Mouse (Mus musculus) limb, embryonic 10.5 days (tissue): ENCODE data around the gene Shisa4. TPM values are rescaled to one million over a fixed set of nuclear protein-coding genes. Genes with fewer than 3 reads are reported as not detected.

ENCODE experiments used
- DNase-seq: peaks from one replicate; pipeline ENCODE4 v3.0.0-alpha.2; 2017; ENCODE audit warnings: low spot score
- H3K27ac ChIP-seq: fragments of 300-500 bp; sonication (generic); 2 replicates; pipeline ENCODE4 v1.5.1; 2016; ENCODE audit warnings: mild to moderate bottlenecking
- H3K27me3 ChIP-seq: fragments of 300-500 bp; sonication (generic); 2 replicates; pipeline ENCODE4 v1.6.1; 2016; ENCODE audit warnings: low read depth, mild to moderate bottlenecking; ENCODE audit not compliant: poor library complexity, severe bottlenecking
- H3K36me3 ChIP-seq: fragments of 300-500 bp; sonication (generic); 2 replicates; pipeline ENCODE4 v1.6.1; 2016; ENCODE audit warnings: mild to moderate bottlenecking, moderate library complexity
- H3K4me1 ChIP-seq: fragments of 300-500 bp; sonication (generic); 2 replicates; pipeline ENCODE4 v1.6.1; 2016
- H3K4me3 ChIP-seq: fragments of 300-500 bp; sonication (generic); 2 replicates; pipeline ENCODE4 v1.5.1; 2016; ENCODE audit warnings: mild to moderate bottlenecking, moderate library complexity
- H3K9me3 ChIP-seq: fragments of 300-500 bp; sonication (generic); replicated peaks from 2 replicates; pipeline ENCODE4 v1.6.1; 2016; ENCODE audit warnings: mild to moderate bottlenecking
- WGBS: fragments of 180-500 bp; shearing (Covaris S2); methylation state at CpG from one replicate; pipeline ENCODE4 v1.1.7; 2016; 5-methylcytosine and 5-hydroxymethylcytosine counted together
- polyA plus RNA-seq: library from polyadenylated mRNA; unstranded; fragments of >200 nt; fragmentation: Nextera tagmentation; extraction: Ambion mirVana; gene quantifications from 2 replicates; pipeline ENCODE4 v1.2.1, GENCODE M21; 2016

Shisa4 gene
- polyA plus RNA-seq, 1 experiment from 2014 or later: 57.5 TPM

DNA sequence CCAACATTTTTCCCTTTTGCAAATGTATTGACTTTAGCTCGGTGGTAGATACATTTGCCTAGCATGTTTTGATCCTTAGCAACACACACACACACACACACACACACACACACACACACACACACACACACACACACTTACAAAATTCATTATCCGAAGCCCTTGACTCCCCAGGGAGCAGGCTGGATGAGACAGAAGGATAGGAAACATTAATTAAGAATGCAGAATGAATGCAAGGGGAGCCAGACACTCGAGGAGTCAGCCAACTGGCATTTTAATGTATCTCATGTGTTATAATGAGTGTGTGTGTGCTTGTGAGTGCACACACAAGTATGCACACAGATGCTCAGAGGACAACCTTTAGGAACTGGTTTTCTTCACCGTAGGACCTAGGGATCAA lies 13.5 kb downstream of the Shisa4 start:
- no peak for DNase-seq
- H3K4me1 ChIP-seq: peaks cover 7% of the 10 kb centered on the region
- no peak overlapping the region for H3K4me3 ChIP-seq
- no peaks in the 10 kb centered on the region for H3K36me3 ChIP-seq
- H3K9me3 ChIP-seq: no peaks in the 10 kb centered on the region
- WGBS: 86% methylated on average over 4 of the region's 4 CpGs
- no peak overlapping the region for H3K27ac ChIP-seq
- H3K27me3 ChIP-seq: no peaks in the 10 kb centered on the region

DNA sequence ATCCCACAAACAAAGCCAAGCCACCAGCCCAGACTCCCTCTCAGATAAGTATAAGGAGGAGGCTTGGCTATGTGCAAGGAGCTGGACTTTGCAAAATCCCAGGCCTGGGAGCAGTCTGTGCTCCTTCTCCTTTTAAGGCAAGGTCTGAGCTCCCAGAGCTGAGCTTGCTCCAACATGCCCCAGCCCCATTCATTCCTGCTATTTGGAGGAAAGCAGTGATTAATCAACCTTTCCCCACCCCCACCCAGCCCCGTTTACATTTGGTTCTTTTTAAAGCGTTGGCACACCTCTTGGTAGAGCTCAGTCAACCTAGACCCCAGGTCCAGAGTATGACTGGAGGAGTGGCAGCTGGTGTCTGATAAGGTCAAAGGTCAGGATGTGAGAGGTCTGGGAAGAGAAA lies 16.0 kb downstream of the Shisa4 start:
- no peaks in the 10 kb centered on the region for H3K36me3 ChIP-seq
- H3K4me1 ChIP-seq: peaks cover 7% of the 10 kb centered on the region
- H3K27ac ChIP-seq: peak overlapping the region; percentile 37
- no peaks in the 10 kb centered on the region for H3K27me3 ChIP-seq
- DNase-seq: peak; percentile 39
- H3K4me3 ChIP-seq: no peak overlapping the region
- 32% methylated on average over 2 of the region's 2 CpGs for WGBS
- H3K9me3 ChIP-seq: no peaks in the 10 kb centered on the region

DNA sequence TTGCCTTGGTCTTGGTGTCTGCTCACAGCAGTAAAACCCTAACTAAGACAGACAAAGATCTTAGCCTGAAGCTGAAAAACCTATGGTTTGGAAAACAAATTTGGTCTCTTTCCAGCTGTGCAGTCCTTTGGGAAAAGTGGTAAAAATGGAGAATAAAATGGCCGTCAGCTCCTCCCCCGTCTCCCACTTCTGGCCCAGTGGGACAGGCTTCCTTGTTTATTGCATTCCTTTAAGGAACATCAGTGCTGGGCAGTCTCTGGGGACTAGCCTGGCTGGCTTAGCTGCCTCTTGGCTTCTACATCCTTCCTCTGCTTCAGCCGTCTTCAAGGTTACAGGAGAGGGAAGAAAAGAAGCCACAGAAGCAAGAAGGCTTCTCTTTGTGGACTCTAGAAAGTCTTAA lies 23.1 kb downstream of the Shisa4 start:
- 78% methylated on average over 3 of the region's 3 CpGs for WGBS
- peaks cover 16% of the 10 kb centered on the region for H3K4me1 ChIP-seq
- no peaks in the 10 kb centered on the region for H3K9me3 ChIP-seq
- no peaks in the 10 kb centered on the region for H3K36me3 ChIP-seq
- H3K27ac ChIP-seq: no peak overlapping the region
- H3K4me3 ChIP-seq: no peak overlapping the region
- H3K27me3 ChIP-seq: no peaks in the 10 kb centered on the region
- DNase-seq: no peak

DNA sequence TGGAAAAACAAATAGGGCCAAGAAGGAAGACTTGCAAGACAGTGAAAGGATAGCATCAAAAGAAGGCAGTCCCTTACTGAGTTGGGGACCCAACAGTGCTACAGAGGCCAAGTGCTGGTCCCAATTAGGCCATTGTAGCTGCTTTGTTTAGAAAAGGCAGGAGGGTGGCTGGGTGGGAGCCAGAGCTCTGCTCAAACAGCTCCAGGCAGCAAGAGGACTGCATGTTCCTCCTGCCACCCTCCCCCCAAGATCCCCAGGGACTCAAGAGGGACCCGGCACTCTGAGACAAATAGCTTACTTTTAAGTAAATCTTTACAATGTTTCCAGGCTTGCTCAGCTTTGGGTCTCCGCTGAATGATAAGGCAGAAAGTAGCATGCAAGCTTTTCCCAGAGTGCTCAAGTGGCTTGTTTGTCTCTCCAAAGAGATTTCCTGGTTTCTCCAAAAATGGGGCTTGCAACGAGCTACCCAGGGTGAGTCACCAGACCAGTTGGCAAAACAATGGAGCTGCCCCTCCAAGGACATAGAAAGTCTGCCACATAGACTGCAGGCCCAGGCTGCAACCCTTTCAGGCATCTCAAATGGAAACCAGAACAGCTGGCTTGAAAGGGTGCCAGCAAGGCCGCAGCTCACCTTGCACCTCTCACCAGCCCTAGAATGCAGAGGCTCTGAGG lies 27.4 kb downstream of the Shisa4 start:
- WGBS: 70% methylated on average over 4 of the region's 4 CpGs
- Histone ChIP-seq H3K4me3 (no peak overlapping the region), H3K27me3 (no peaks in the 10 kb centered on the region), H3K27ac (no peak overlapping the region), H3K36me3 (no peaks in the 10 kb centered on the region), H3K4me1 (peaks cover 22% of the 10 kb centered on the region), H3K9me3 (no peaks in the 10 kb centered on the region)
- DNase-seq: no peak

DNA sequence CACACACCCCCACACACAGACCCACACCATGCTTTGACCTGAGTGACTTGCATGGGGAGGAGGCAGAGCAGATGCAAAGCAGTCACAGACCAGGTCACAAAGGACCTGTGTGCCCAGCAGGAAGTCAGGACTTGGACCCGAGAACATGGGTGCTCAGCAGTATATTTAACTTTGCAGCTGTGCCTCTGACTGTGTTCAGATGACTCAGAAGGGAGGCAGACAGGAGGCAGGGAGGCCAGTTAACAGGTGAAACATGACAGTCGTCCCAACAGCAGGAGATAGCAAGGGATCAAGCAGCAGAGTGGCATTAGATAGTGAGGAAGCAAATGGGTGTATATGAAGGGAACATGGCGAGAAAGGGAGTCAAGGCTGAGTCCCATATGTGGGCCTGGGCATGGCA lies 28.1 kb downstream of the Shisa4 start:
- Histone ChIP-seq H3K4me3 (no peak overlapping the region), H3K27me3 (no peaks in the 10 kb centered on the region), H3K27ac (no peak overlapping the region), H3K36me3 (no peaks in the 10 kb centered on the region), H3K4me1 (peaks cover 22% of the 10 kb centered on the region), H3K9me3 (no peaks in the 10 kb centered on the region)
- no peak for DNase-seq
- WGBS: 65% methylated on average over 3 of the region's 3 CpGs

DNA sequence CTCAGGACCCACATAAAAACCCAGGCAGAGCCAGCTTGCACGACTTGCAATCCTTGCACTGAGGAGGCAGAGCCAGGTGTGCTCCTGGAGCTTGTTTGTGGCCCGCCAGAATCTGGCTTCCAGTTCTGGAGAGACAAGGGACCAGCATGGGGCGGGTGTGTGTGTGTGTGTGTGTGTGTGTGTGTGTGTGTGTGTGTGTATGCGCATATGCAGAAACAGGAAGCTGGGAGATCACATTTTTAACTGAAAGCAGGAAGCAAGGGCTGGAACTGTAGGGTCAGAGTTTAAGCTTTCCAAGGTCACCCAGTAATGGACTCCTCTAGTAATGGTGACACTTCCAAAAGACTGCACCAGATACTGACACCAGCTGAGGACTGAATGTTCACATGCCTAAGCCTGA lies 31.0 kb downstream of the Shisa4 start:
- Histone ChIP-seq H3K9me3 (no peaks in the 10 kb centered on the region), H3K27me3 (no peaks in the 10 kb centered on the region), H3K36me3 (no peaks in the 10 kb centered on the region), H3K4me3 (no peak overlapping the region), H3K4me1 (peaks cover 20% of the 10 kb centered on the region), H3K27ac (peak overlapping the region; percentile 50; the same call in 1 of the 2 replicates)
- DNase-seq: no peak
- WGBS: 64% methylated on average over 4 of the region's 4 CpGs

DNA sequence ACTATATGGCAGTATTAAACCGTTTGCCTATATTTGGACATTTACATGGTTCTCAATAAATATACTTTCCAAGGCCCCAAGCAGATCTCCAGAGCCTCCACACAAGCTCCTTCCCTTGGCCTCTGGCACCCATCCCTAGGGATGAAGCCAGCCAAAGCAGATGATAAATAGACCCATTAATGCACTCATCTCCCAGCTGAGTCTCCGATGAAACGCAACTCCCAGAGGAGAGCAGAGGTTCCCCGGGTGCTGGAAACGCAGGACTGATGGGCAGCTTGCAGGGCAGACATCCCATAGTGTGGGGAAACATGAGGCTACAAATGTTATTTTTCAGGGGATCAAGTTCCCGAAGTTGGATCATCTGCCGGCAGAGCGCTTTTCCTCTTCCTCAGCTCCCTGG lies 33.1 kb downstream of the Shisa4 start:
- no peaks in the 10 kb centered on the region for H3K9me3 ChIP-seq
- H3K27me3 ChIP-seq: no peaks in the 10 kb centered on the region
- WGBS: 88% methylated on average over 8 of the region's 8 CpGs
- H3K4me3 ChIP-seq: no peak overlapping the region
- H3K36me3 ChIP-seq: no peaks in the 10 kb centered on the region
- H3K4me1 ChIP-seq: peaks cover 6% of the 10 kb centered on the region; the same call in 1 of the 2 replicates
- H3K27ac ChIP-seq: no peak overlapping the region
- no peak for DNase-seq

DNA sequence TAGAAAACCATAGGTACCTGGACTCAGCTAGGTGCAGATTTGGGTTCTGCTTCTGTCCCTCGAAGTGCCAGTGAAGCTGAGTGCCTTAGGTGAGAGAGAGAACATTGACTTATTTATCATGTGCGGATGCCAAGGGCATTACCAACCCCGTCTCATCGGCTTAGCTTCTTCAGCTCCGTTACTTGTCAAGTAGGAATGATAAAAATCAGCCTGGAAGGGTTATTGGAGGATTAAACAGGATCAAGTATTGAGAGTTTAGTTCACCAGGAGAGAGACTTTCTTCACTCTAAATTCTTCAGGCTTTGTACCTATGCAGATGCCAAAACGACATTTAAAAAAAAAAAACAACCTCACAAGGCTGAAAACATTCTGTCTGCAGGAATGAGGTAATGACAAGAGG lies 44.5 kb downstream of the Shisa4 start:
- H3K27ac ChIP-seq: no peak overlapping the region
- DNase-seq: no peak
- H3K9me3 ChIP-seq: no peaks in the 10 kb centered on the region
- WGBS: 80% methylated on average over 6 of the region's 6 CpGs
- peaks cover 3% of the 10 kb centered on the region; the same call in 1 of the 2 replicates for H3K27me3 ChIP-seq
- no peaks in the 10 kb centered on the region for H3K36me3 ChIP-seq
- H3K4me1 ChIP-seq: peaks cover 9% of the 10 kb centered on the region; the same call in 1 of the 2 replicates
- no peak overlapping the region for H3K4me3 ChIP-seq

DNA sequence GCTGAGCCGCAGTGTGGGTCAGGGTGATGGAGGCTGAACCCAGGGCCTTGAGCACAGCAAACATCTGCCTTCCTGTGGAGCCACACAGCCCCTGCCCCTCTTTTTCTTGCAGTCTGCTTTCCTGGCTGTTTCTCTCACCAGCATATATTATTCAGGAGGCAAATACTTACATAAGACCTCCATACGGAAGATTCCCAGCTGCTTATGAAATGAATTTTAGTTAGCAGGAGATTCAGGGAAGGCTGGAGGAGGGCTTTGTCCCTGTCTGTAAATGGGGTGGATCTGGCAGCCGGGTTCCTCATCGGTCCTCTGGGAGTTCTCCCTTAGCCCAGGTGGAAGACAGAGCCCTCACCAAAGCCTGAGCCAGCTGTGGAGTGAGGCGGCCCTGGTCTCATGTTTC lies 46.7 kb downstream of the Shisa4 start:
- no peak for DNase-seq
- no peak overlapping the region for H3K4me3 ChIP-seq
- H3K36me3 ChIP-seq: no peaks in the 10 kb centered on the region
- no peaks in the 10 kb centered on the region for H3K9me3 ChIP-seq
- H3K4me1 ChIP-seq: peaks cover 26% of the 10 kb centered on the region
- WGBS: 62% methylated on average over 5 of the region's 5 CpGs
- H3K27me3 ChIP-seq: peaks cover 10% of the 10 kb centered on the region; the same call in 1 of the 2 replicates
- H3K27ac ChIP-seq: no peak overlapping the region

DNA sequence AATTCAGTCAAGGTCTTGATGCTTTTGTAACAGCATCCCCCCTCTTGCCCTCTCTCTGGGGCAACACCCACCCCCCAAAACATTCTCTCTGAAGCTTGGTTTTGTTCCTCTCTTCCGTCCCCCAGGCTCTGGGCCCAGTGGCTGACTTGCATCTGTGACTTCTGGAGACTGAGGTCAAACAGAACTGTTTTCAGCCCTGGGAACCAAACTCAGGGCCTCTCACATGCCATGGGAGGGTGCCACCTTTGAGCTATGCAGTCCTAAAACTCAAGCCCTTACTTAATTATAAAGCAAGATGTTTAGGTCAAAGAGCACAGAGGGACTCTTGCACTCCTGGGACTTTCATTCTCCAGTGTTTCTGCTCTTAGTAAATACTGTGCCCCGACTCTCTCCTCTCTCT lies 49.1 kb downstream of the Shisa4 start:
- Histone ChIP-seq H3K27me3 (peaks cover 11% of the 10 kb centered on the region; the same call in 1 of the 2 replicates), H3K36me3 (no peaks in the 10 kb centered on the region), H3K9me3 (no peaks in the 10 kb centered on the region), H3K27ac (no peak overlapping the region), H3K4me1 (peaks cover 28% of the 10 kb centered on the region), H3K4me3 (no peak overlapping the region)
- no peak for DNase-seq
- 84% methylated on average over 2 of the region's 2 CpGs for WGBS

DNA sequence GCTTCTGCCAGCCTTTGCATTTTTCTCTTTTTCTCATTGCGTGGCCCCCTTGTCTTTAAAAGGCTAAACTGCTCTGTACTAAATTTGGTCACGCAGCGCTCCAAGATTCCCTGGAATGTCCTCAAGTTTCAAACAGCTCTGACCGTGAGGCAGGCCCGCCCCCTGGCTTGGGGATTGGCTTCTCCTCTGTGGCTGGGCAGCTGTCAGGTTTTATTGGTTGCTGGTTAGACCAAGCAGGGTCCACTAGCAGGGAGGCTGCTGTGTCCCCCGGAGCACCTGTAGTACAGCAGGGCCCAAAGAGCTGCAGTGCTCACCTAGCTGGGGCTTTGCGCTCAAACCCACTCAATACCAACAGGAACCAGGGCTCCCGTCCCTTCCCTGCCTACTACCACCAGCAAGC lies 50.5 kb downstream of the Shisa4 start, which contains the start of gene Lmod1:
Gene Lmod1, plus strand, starts transcription at position 237 of the 400 bp plus-strand sequence.
- Histone ChIP-seq H3K36me3 (no peaks in the 10 kb centered on the region), H3K4me3 (peak within 1 kb of the TSS; percentile 29), H3K4me1 (peaks cover 28% of the 10 kb centered on the region), H3K9me3 (no peaks in the 10 kb centered on the region), H3K27me3 (peaks cover 11% of the 10 kb centered on the region; the same call in 1 of the 2 replicates), H3K27ac (peak within 1 kb of the TSS; percentile 64)
- 12% methylated on average over 8 of the region's 8 CpGs for WGBS
- DNase-seq: peak; percentile 79

DNA sequence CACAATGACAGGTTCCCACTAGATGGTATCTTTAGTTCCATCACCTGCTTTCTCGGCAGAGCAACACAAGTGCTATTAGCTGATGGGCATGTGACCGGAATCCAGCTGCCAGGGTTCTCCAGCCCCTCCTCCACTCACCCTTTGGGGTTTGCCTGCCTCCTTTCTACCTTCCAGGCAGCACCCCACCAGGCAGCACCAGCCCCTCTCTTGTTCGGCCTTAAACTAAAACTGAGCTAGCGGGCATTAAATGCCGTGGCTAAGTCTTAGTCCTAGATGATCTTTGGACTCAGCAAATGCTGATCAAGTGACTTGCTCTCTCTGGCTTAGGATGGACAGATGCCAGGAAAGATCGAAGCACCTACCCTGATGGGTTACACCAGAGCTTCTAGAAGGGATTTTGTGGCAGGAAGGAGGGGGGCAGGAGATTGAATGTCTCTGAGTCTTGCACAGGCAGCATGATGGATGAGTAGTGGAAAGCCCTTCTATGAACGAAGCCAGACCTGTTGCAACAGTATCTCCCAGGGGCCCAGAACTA lies 51.6 kb downstream of the Shisa4 start:
- Histone ChIP-seq H3K4me3 (no peak overlapping the region), H3K9me3 (no peaks in the 10 kb centered on the region), H3K27me3 (peaks cover 11% of the 10 kb centered on the region; the same call in 1 of the 2 replicates), H3K27ac (peak overlapping the region; percentile 64), H3K36me3 (no peaks in the 10 kb centered on the region), H3K4me1 (peaks cover 22% of the 10 kb centered on the region)
- 77% methylated on average over 7 of the region's 7 CpGs for WGBS
- no peak for DNase-seq
